Mouse (Mus musculus) stomach, postnatal 0 days (tissue): ENCODE data around the gene Cideb. TPM values are rescaled to one million over a fixed set of nuclear protein-coding genes. Genes with fewer than 3 reads are reported as not detected.

ENCODE experiments used
- ATAC-seq: fragments of 200-750 bp; cut with Nextera tagmentation; 2 replicates; pipeline ENCODE4 v1.8.0; 2017; ENCODE audit not compliant: low FRiP score, low TSS enrichment
- DNase-seq: peaks from one replicate; pipeline ENCODE4 v3.0.0-alpha.2; 2016; ENCODE audit warnings: low spot score
- H3K27ac ChIP-seq: fragments of 300-500 bp; sonication (generic); replicated peaks from 2 replicates; pipeline ENCODE4 v1.5.1; 2014; ENCODE audit warnings: mild to moderate bottlenecking, control low read depth
- H3K27me3 ChIP-seq: fragments of 300-500 bp; sonication (generic); 2 replicates; pipeline ENCODE4 v1.6.1; 2014; ENCODE audit warnings: low read length; ENCODE audit not compliant: control insufficient read depth, insufficient read depth
- H3K36me3 ChIP-seq: fragments of 300-500 bp; sonication (generic); 2 replicates; pipeline ENCODE4 v1.6.1; 2014; ENCODE audit warnings: low read length, mixed read lengths; ENCODE audit not compliant: control insufficient read depth, insufficient read depth
- H3K4me1 ChIP-seq: fragments of 300-500 bp; sonication (generic); replicated peaks from 2 replicates; pipeline ENCODE4 v1.6.1; 2014; ENCODE audit warnings: antibody characterized with exemption; ENCODE audit not compliant: control insufficient read depth, insufficient read depth
- H3K4me2 ChIP-seq: fragments of 300-500 bp; sonication (generic); replicated peaks from 2 replicates; pipeline ENCODE4 v1.6.1; 2014; ENCODE audit warnings: low read depth, mild to moderate bottlenecking, control low read depth, moderate library complexity
- H3K4me3 ChIP-seq: fragments of 300-500 bp; sonication (generic); 2 replicates; pipeline ENCODE4 v1.5.1; 2014; ENCODE audit warnings: low read depth, low read length, control low read depth
- H3K9ac ChIP-seq: fragments of 300-500 bp; sonication (generic); 2 replicates; pipeline ENCODE4 v1.6.1; 2014; ENCODE audit warnings: mild to moderate bottlenecking, low read length, control low read depth, mixed read lengths
- H3K9me3 ChIP-seq: fragments of 300-500 bp; sonication (generic); 2 replicates; pipeline ENCODE4 v1.6.1; 2016; ENCODE audit warnings: low read length; ENCODE audit not compliant: control insufficient read depth
- CTCF ChIP-seq: IDR thresholded peaks from 2 replicates; pipeline ENCODE4 v1.5.1; 2016; ENCODE audit warnings: antibody characterized with exemption, low read depth, mild to moderate bottlenecking, moderate library complexity
- EP300 ChIP-seq: optimal IDR thresholded peaks from 2 replicates; pipeline ENCODE3; 2016; ENCODE audit warnings: antibody characterized with exemption
- WGBS: fragments of 180-500 bp; shearing (Covaris S2); extraction: QIAGEN DNeasy Blood & Tissue Kit; methylation state at CpG from one replicate; pipeline ENCODE4 v1.1.7; 2014; 5-methylcytosine and 5-hydroxymethylcytosine counted together
- polyA plus RNA-seq: library from polyadenylated mRNA; unstranded; fragments of >200 nt; fragmentation: Nextera tagmentation; extraction: Ambion mirVana; gene quantifications from 2 replicates; pipeline ENCODE4 v1.2.1, GENCODE M21; 2015

Gene Cideb
- polyA plus RNA-seq, 1 experiment from 2014 or later: 13.6 TPM

GRCm38 (mm10) chr14:55785195-55785594 lies 26.9 kb upstream of the Cideb start:
- 44% methylated on average over 6 of the region's 6 CpGs for WGBS

GRCm38 (mm10) chr14:55783958-55784235 lies 25.6 kb upstream of the Cideb start, which contains the start of gene Adcy4:
Adcy4 (minus strand) TSS chr14:55784095.
- no peaks in the 10 kb centered on the region for H3K36me3 ChIP-seq
- peak within 1 kb of the TSS; percentile 41 for H3K4me3 ChIP-seq
- no peaks in the 10 kb centered on the region for H3K27me3 ChIP-seq
- no peaks in the 10 kb centered on the region for H3K9me3 ChIP-seq
- H3K27ac ChIP-seq: peak within 1 kb of the TSS; percentile 77
- ATAC-seq (no peak), DNase-seq (no peak)
- peak within 1 kb of the TSS; percentile 66 for H3K4me2 ChIP-seq
- H3K4me1 ChIP-seq: peaks cover 4% of the 10 kb centered on the region
- 20% methylated on average over 13 of the region's 13 CpGs for WGBS
- TF ChIP-seq EP300 (no peak), CTCF (no peak)
- peak within 1 kb of the TSS; percentile 61 for H3K9ac ChIP-seq

More at GRCm38 (mm10) chr14:55785195-55785594, 26.9 kb upstream of the Cideb start:
- H3K4me2 ChIP-seq: no peak overlapping the region
- H3K27ac ChIP-seq: no peak overlapping the region
- H3K9ac ChIP-seq: no peak overlapping the region
- no peaks in the 10 kb centered on the region for H3K36me3 ChIP-seq
- H3K27me3 ChIP-seq: no peaks in the 10 kb centered on the region
- no peaks in the 10 kb centered on the region for H3K9me3 ChIP-seq
- no peak overlapping the region for H3K4me3 ChIP-seq
- H3K4me1 ChIP-seq: peaks cover 4% of the 10 kb centered on the region
- no peak for DNase-seq
- TF ChIP-seq CTCF: peak; percentile 45
- TF ChIP-seq EP300: no peak
- no peak for ATAC-seq

GRCm38 (mm10) chr14:55783171-55783957 lies 25.1 kb upstream of the Cideb start:
- no peak for ATAC-seq
- 10% methylated on average over 31 of the region's 31 CpGs for WGBS
- peak; percentile 17 for DNase-seq
- peak overlapping the region; percentile 41 for H3K4me3 ChIP-seq
- H3K4me1 ChIP-seq: peaks cover 3% of the 10 kb centered on the region
- H3K36me3 ChIP-seq: no peaks in the 10 kb centered on the region
- peak overlapping the region; percentile 77 for H3K27ac ChIP-seq
- H3K27me3 ChIP-seq: no peaks in the 10 kb centered on the region
- no peaks in the 10 kb centered on the region for H3K9me3 ChIP-seq
- H3K9ac ChIP-seq: peak overlapping the region; percentile 61
- peak overlapping the region; percentile 66 for H3K4me2 ChIP-seq
- TF ChIP-seq EP300 (no peak), CTCF (no peak; the same call in 1 of the 2 replicates)

GRCm38 (mm10) chr14:55782361-55782960 lies 24.2 kb upstream of the Cideb start:
- H3K9me3 ChIP-seq: no peaks in the 10 kb centered on the region
- H3K27ac ChIP-seq: no peak overlapping the region; the same call in 1 of the 2 replicates
- no peak for DNase-seq
- H3K27me3 ChIP-seq: no peaks in the 10 kb centered on the region
- TF ChIP-seq CTCF (no peak), EP300 (no peak)
- 63% methylated on average over 9 of the region's 9 CpGs for WGBS
- H3K4me1 ChIP-seq: no peaks in the 10 kb centered on the region
- H3K4me2 ChIP-seq: peak overlapping the region; percentile 66
- H3K4me3 ChIP-seq: peak overlapping the region; percentile 41
- no peaks in the 10 kb centered on the region for H3K36me3 ChIP-seq
- no peak for ATAC-seq
- no peak overlapping the region for H3K9ac ChIP-seq

GRCm38 (mm10) chr14:55781310-55781709 lies 23.1 kb upstream of the Cideb start:
- no peak overlapping the region; the same call in 1 of the 2 replicates for H3K4me3 ChIP-seq

GRCm38 (mm10) chr14:55780736-55781135 lies 22.5 kb upstream of the Cideb start:
- no peaks in the 10 kb centered on the region for H3K36me3 ChIP-seq
- H3K4me3 ChIP-seq: no peak overlapping the region
- no peak; the same call in 1 of the 2 replicates for ATAC-seq
- H3K4me1 ChIP-seq: no peaks in the 10 kb centered on the region
- TF ChIP-seq CTCF (no peak), EP300 (no peak)
- H3K27me3 ChIP-seq: no peaks in the 10 kb centered on the region
- no peak overlapping the region for H3K4me2 ChIP-seq
- WGBS: 82% methylated on average over 11 of the region's 11 CpGs
- H3K9ac ChIP-seq: no peak overlapping the region
- no peaks in the 10 kb centered on the region for H3K9me3 ChIP-seq
- no peak overlapping the region for H3K27ac ChIP-seq
- no peak for DNase-seq

More at GRCm38 (mm10) chr14:55781310-55781709, 23.1 kb upstream of the Cideb start:
- ATAC-seq (peak; percentile 83), DNase-seq (peak; percentile 79)
- Histone ChIP-seq H3K27me3 (no peaks in the 10 kb centered on the region), H3K4me2 (peak overlapping the region; percentile 37), H3K27ac (no peak overlapping the region), H3K9ac (no peak overlapping the region), H3K9me3 (no peaks in the 10 kb centered on the region), H3K36me3 (no peaks in the 10 kb centered on the region), H3K4me1 (no peaks in the 10 kb centered on the region)
- 18% methylated on average over 14 of the region's 14 CpGs for WGBS
- TF ChIP-seq EP300 (no peak), CTCF (peak; percentile 100)
